Mouse (Mus musculus) urinary bladder, postnatal 14 days (tissue): ENCODE results near the gene Scrg1.
A peak's percentile ranks its signal among the peaks of the same experiment; 100 is the strongest.
"Not testable (repeated sequence)": the region's sequence is repeated elsewhere in the genome, so short reads cannot be mapped to it uniquely, and the experiment has no call there.

Source experiments
- DNase-seq: peaks from one replicate; pipeline ENCODE4 v3.0.0; 2021; ENCODE audit warnings: low spot score

The Scrg1 gene

DNA sequence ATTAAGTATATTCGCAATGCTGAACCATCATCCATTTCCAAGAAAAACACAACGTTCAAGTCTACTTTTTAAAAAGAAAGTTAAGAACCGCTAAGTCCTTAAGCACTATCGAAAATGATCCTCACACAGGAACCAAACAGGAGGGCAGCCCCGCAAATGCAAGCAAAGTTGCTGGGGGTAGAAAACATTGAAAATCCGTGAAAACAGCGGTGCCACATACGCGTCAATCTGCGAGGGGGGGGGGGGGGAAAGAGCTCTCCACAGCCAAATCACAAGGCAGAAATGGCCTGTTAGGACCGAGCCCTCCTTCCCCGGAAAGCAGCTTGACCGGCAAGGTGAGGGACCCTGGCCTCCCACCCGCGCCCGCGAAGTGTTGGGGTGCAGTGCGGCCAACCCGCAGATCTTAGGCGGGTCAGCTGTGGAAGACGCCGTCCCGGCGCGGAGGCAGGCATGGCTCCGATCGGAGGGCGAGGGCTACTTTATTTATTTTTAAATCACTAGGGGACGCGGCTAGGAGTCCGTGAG is 55.1 kb downstream of the Scrg1 start:
- no peak for DNase-seq

DNA sequence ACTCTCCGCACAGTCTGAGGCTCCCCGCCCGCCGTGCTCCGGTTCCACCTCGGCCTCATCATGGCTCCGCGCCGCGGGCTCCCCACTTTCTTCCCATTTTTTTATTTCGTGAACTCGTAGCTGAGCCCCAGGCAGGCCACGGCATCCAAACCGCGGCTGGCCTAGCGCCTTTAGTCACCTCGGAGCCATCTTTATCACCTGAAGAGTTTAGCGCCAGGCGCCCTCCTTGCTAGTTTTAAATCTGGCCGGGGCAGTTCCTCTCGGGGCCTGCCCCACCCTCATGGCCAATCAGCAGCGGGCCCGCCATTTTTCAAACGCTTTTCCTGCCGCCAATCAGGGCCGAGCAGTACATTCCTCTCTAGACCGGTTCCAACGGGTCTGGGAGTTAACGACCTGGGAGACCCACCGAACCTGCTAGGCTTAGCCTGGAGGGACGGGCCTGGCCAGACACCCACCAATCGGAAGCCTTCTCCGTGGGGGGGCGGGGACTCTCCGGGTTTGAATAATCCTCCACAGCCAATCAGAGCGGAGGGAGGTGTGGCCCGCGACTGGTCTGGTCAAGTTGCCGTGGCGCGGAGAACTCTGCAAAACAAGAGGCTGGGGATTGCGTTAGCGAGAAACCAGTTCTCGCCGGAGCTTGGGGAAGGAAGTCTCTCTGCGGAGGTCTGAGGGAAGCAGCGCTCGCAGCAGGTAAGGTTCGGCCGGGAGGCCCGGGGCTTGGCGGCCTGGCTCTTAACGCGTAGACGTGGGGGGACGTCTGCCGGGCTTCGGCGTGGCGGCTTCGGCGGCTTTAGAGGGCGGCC is 55.8 kb downstream of the Scrg1 start, which contains the start of gene Hmgb2:
Hmgb2 (plus strand) TSS at position 592 of the 803 bp plus-strand sequence.
- peak; percentile 100 for DNase-seq

DNA sequence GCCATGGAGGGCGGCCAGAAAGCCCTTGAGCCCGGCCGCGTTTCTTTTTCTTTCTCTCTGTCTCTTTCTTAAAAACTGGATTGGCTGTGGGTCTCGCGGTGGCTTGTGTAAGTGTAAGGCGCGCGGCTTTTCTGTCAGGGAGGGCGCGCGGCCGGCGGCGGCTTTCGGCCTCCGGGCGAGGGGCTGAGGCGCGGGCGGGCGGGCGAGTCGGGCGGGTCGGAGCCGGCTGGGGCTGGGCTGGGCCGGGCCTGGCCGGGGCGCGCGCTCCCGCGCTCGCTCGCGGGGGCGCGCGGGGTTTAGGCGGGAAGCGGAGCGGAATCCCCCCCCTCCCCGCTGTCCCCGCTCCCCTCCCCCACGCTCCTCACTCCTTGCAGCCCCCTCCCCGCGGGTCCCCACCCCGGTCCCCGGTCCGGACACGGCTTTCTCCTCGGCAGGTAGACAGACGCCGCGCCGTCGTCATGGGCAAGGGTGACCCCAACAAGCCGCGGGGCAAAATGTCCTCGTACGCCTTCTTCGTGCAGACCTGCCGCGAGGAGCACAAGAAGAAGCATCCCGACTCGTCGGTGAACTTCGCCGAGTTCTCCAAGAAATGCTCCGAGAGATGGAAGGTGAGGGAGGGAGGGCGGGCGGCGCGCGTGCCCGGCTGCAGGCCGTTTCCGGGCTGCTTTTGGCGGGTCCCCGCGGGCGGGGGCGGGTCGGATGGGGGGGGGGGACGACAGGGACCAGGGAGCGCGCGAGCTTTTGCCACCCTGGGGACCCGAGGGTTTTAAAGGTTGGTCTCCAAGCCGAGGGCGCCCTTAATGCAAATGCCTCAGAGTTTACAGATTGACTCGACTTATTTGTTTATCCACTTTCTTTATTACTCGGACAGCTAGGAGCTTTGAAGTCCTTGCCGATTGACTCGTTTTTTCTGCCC is 56.7 kb downstream of the Scrg1 start:
- peak; percentile 10 for DNase-seq

DNA sequence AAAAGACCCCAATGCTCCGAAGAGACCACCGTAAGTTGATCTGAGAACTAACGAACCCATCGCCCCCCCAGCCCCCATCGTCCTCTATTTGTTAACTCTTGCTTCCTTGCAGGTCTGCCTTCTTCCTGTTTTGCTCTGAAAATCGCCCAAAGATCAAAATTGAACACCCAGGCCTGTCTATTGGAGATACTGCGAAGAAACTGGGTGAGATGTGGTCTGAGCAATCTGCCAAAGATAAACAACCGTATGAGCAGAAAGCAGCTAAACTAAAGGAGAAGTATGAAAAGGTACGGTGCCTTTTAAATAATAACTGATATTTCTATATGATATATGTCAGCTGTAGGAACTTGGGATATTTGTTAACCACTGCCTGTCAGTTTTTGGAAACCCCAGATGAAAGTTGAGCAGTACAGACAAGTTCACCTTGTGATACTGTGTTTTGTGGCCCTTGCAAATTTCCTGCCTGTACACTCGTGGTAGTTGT is 57.5 kb downstream of the Scrg1 start:
- not testable (repeated sequence) for DNase-seq

DNA sequence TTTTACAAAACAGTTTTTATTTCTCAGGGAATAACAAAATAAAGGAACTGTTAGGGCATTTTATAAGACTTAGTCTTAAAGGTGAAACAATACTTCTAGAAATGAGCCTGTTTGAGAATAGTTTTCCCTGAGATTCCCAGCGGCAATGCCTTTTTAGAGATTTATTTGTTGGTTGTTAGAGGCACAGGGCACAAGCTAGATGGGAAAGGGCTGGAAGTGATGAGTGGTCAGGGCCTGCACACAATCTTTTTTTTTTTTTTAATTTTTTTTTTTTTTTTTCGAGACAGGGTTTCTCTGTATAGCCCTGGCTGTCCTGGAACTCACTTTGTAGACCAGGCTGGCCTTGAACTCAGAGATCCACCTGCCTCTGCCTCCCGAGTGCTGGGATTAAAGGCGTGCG is 61.0 kb downstream of the Scrg1 start:
- not testable (repeated sequence) for DNase-seq

DNA sequence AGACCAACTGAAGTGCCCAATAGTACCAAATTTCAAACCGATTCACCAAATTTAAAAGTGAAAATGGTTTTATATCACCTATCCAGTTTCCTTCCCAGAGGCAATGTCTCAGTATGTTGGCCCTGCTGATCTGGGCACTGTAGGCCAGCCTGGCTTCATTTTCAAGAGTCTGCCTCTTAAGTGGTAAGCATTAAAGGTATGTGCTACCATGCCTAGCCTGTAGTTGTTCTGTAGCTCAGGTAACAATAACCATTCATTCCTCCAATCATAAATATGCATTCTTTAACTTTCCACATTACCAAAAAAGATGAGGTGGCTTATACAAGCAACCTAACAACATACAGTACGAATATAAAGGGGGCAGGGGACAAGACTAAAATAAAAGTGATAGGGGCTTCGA is 62.0 kb downstream of the Scrg1 start:
- no peak for DNase-seq

DNA sequence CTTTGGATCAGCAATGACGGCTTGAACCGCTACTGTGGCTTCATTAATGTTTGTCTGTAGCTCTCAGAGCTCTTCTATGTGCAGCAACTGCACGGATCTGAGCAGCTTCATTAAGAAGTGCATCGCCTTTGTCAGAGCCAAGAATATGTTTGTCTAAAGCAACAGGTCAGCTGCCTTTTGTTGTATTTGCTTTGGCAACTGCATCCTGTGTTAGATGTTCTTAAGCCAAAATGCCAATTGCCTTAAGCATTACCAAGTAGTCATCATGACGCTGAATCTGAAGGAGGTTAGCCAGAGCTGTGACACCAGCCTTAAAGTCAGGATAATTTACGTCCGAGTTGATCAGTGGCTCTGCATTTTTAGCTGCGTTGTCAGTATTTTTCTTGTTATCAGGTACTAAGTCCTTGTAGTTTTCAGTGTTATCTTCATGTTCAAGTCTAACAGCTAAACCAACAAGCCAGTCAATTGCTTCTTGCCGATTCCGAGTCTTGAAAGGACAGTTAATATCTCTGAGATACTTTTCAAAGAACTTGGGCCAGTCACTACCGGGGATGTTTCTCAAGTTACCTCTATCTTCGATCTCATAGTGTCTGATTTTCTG is 64.6 kb downstream of the Scrg1 start:
- DNase-seq: no peak
